Mouse (Mus musculus) myocyte (in vitro differentiated cells): ENCODE results near the gene Spns2.

Experiments
- E2F4 ChIP-seq: IDR thresholded peaks from one replicate; pipeline ENCODE4 v1.6.1; 2011; ENCODE audit warnings: mild to moderate bottlenecking, control low read depth, moderate library complexity; ENCODE audit not compliant: insufficient read depth
- MAX ChIP-seq: IDR thresholded peaks from one replicate; pipeline ENCODE4 v1.6.1; 2011; ENCODE audit warnings: low read depth, mild to moderate bottlenecking, control low read depth
- MYOD1 ChIP-seq, 3 experiments: IDR thresholded peaks; one replicate each; pipeline ENCODE4 v1.6.1; 2011; ENCODE audit warnings: control low read depth in 2 of 3, low read depth in 2 of 3, mild to moderate bottlenecking in 2 of 3, moderate library complexity in 1 of 3; ENCODE audit not compliant: insufficient read length in 2 of 3, control insufficient read depth in 1 of 3
- MYOG ChIP-seq, 3 experiments: IDR thresholded peaks; one replicate each; pipeline ENCODE4 v1.6.1; 2011; ENCODE audit warnings: control low read depth in 2 of 3, low read depth in 2 of 3, mild to moderate bottlenecking in 2 of 3; ENCODE audit not compliant: insufficient read length in 2 of 3, control insufficient read depth in 1 of 3, insufficient read depth in 1 of 3
- POLR2A ChIP-seq: IDR thresholded peaks from one replicate; pipeline ENCODE4 v1.6.1; 2011; ENCODE audit warnings: low read depth, mild to moderate bottlenecking, control low read depth, moderate library complexity; ENCODE audit not compliant: insufficient read length
- POLR2AphosphoS2 ChIP-seq: IDR thresholded peaks from one replicate; pipeline ENCODE4 v1.6.1; 2011; ENCODE audit warnings: low read depth, control low read depth; ENCODE audit not compliant: insufficient read length
- SRF ChIP-seq: IDR thresholded peaks from one replicate; pipeline ENCODE4 v1.6.1; 2011; ENCODE audit warnings: low read depth; ENCODE audit not compliant: control insufficient read depth, insufficient read length
- TCF12 ChIP-seq: IDR thresholded peaks from one replicate; pipeline ENCODE4 v1.6.1; 2011; ENCODE audit warnings: mild to moderate bottlenecking, control low read depth; ENCODE audit not compliant: poor library complexity, insufficient read depth, severe bottlenecking
- USF1 ChIP-seq: IDR thresholded peaks from one replicate; pipeline ENCODE4 v1.6.1; 2011; ENCODE audit warnings: low read depth, mild to moderate bottlenecking, control low read depth, moderate library complexity

GRCm38 (mm10) chr11:72522616-72523041, 32.9 kb upstream of the Spns2 start:
- TF ChIP-seq MYOG (IDR thresholded peaks at IDR 0.05; ENCODE audit: control insufficient read depth in 1 of 3, insufficient read depth in 1 of 3, insufficient read length in 2 of 3, low read depth in 2 of 3) (no peak), POLR2A (no peak), MYOD1 (IDR thresholded peaks at IDR 0.05; ENCODE audit: control insufficient read depth in 1 of 3, insufficient read length in 2 of 3, low read depth in 2 of 3) (no peak), USF1 (no peak), E2F4 (no peak), MAX (no peak), TCF12 (no peak), SRF (no peak), POLR2AphosphoS2 (no peak)
